Mouse (Mus musculus): ENCODE measurements around the gene Uqcrc2.

Uqcrc2 gene

GRCm38 (mm10) chr7:120693831-120694375 lies 58.9 kb downstream of the Uqcrc2 start:
- no peak for DNase-seq

GRCm38 (mm10) chr7:120695196-120695595 lies 60.2 kb downstream of the Uqcrc2 start:
- no peak for DNase-seq

GRCm38 (mm10) chr7:120695641-120696040 lies 60.7 kb downstream of the Uqcrc2 start:
- DNase-seq, result no peak

GRCm38 (mm10) chr7:120696331-120696730 lies 61.4 kb downstream of the Uqcrc2 start:
- no peak for DNase-seq

- DNase-seq, result no peak
Measured at GRCm38 (mm10) chr7:120699586-120699985, 64.6 kb downstream of the Uqcrc2 start.

- DNase-seq, result no peak
Measured at GRCm38 (mm10) chr7:120703888-120704287, 68.9 kb downstream of the Uqcrc2 start.
